Mouse (Mus musculus): ENCODE measurements around the gene Map3k11. TPM values are rescaled to one million over a fixed set of nuclear protein-coding genes. Genes with fewer than 3 reads are reported as not detected.
"Not testable (repeated sequence)": the region's sequence is repeated elsewhere in the genome, so short reads cannot be mapped to it uniquely, and the experiment has no call there.

The Map3k11 gene
- total RNA-seq, 2 experiments from 2014 or later, result 16.1 to 17.2 TPM

DNA sequence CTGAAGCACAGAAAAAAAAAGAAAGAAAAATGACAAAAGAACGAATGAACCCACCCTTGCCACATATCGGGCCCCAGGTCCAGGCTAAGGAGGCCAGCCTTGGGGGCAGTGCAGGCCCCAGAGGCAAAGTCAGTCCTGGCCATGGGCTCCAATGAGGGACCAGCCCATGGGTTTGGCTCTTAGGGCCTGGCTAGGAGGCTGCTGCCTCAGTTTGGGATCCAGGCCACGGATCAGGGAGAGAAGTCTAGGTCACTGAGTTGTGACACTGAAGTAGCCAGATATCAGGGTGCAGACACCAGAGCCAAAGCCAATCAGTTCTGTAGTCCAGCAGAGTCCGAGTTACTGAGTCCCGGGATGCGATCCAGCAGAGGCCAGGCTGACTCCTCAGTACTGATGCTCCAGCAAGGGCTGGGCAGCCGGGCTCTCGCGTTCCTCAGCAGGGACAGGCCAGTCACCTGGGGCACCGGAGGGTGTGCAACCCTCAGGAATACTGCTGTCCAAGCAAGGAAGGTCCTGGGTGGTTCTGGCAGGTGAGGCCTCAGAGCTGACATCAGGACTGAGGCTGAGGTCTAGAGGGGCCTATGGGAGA is 23.8 kb upstream of the Map3k11 start:
- DNase-seq (ENCODE audit: low spot score in 2 of 2), result no peak
- intact Hi-C loops (cut with DNase I), result no loop called here

DNA sequence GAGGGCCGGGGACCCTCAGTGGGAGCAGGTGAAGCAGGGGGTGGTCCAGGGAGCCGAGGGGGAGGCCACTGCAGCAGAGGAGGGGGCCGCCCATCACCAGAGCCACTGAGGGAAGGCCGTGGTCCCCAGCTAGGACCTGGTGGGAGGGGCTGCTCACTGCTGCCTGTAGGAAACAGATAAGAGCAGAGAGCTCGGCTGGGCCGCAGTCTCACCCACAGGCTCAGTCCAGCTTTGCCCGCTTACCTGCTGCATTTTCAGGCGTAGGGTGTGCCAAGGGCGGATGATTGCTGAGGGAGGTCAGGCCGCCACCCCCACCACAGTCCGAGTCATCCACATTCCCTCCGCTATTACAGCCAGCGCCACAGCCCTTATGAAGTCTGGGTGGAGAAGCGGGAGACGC is 23.1 kb upstream of the Map3k11 start:
- no peak for DNase-seq (ENCODE audit: low spot score in 2 of 2)

DNA sequence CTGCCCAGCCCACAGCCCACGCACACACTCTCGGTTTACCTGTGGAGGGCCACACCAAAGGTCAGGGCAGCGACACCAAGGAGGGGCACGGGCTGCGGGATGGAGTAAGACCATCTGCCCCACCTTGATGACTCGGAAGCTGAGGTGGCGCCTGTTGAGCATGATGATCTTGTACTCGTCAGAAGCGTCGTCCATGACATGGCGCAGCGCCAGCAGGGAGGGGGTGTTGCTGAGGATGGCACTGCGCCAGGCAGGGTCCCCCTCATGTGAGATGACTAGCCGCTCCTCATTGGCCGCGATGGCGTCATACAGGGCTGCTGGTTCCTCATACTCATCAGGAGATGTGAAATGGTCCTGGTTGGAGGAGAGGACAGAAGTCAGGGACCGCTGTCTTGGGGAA is 22.2 kb upstream of the Map3k11 start:
- intact Hi-C loops (cut with DNase I), result no loop called here
- no peak for DNase-seq (ENCODE audit: low spot score in 2 of 2)

More for the DNA sequence above, 23.1 kb upstream of the Map3k11 start:
- intact Hi-C loops (cut with DNase I), result no loop called here

DNA sequence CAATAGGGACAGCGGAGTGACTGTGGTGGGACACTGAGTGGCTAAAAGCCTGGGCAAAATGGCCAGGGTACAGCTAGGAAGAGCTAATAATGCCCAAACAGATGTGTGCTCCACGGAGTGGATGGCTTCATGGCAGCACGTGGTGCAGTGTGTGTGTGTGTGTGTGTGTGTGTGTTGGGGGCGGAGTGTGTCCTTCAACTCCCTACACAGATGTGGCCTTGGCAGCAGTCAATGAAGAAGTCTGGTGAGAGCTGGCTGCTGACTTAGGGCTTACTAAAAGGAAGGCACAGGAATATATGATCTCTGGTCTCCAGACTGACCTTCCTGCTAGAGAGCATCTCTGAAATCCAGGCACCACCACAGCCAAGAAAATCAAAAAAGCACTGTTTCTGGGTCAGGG is 20.2 kb upstream of the Map3k11 start:
- intact Hi-C loops (cut with DNase I), result no loop called here
- DNase-seq (ENCODE audit: low spot score in 2 of 2), result no peak

DNA sequence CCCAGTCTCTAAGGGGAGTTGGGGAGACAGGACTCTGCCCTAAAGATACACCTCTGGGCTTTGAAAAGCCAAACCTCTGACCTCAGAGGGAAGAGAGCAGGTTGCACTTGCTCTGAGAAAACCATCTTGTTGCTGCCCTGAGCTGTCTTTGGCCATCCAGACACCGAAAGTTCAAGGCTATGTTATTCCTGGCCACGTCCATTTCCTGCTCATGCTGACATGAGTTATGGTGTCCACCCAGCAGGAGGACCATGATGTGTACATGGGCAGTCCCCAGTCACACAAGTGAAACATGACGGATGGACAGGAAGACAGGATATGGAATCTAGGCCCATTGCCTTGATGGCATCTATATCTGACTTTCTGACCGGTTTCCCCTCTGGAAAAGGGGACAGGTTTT is 8.1 kb upstream of the Map3k11 start:
- intact Hi-C loops (cut with DNase I), result no loop called here
- DNase-seq (ENCODE audit: low spot score in 2 of 2), result no peak

DNA sequence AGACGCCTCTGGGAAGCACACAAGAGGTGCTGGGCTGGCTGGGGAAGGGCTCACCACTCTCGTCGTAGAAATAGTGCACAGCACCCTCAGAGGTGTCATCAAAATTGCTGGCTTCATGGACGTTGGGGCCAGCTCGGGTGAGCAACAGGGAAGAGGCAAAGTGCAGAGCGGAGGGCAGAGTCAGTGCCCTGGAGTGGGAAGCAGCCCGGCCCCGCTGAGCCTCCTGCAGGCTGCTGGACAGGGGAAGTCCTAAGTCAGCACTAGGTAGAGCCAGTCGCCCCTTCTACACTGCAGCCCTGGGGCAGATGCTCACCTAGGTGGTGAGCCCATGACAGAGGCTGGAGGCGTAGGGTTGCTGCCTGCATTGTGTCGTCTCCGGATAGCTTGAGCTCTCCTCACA is 4.3 kb upstream of the Map3k11 start:
- intact Hi-C loops (cut with DNase I), result no loop called here
- no peak for DNase-seq (ENCODE audit: low spot score in 2 of 2)

DNA sequence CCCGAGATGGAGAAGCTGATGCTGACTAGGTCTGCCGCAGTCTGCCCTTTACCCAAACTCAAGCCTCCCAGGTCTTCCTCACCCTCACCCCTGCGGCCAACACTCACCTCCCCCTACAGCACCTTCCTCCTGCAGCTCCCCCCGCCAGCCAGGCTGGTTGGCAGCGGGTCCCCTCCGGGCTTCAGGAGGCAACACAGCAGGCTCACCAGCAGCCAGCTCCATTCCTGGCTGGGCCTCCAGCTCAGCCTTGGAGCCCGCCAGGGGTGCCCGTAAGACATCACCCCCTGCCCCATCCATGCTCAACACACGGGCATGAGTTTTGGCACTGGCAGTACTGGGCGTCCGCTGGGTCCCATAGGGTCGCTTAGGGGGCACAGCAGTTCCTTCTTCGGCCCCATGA is 3.6 kb upstream of the Map3k11 start:
- DNase-seq (ENCODE audit: low spot score in 2 of 2), result no peak
- intact Hi-C loops (cut with DNase I), result no loop called here

DNA sequence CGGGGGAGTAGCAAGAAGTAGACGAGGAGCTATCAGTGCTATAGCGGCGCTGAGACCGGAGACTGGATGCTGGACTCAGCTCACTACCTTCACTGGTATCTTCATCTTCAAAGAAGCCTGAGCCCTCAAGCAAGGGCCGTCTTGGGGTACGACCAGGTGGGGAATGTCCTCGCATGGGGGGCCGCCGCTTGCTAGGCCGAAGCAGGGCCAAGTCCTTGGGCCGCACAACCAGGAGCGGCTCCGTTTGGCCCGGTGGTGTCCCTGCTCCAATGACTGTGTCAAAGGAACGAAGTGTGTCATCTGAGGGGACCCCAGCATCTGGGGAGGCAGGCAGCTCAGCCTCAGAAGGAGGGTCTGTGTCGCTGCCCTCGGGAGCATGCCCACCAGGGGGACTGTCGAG is 3.1 kb upstream of the Map3k11 start:
- no peak for DNase-seq (ENCODE audit: low spot score in 2 of 2)
- intact Hi-C loops (cut with DNase I), result no loop called here

DNA sequence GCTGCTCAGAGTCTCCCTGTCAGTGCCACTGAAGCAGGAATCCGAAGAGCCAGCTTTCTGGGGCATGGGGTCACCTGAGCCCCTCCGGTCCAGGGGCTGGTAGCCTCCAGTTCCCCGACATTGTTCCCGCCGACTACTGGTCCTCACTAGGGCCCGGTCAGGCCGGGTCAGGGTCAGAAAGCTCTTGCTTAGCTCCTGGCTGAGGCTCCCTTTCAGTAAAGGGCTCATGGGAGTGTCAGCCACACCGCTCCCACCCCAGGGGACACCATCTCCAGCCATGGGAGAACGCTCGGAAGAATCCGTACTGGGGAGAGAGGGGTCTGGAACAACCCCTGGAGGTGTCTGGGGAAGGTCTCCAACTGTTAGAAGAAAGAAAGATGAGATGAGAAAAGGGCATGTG is 2.7 kb upstream of the Map3k11 start:
- no peak for DNase-seq (ENCODE audit: low spot score in 2 of 2)
- intact Hi-C loops (cut with DNase I), result no loop called here

DNA sequence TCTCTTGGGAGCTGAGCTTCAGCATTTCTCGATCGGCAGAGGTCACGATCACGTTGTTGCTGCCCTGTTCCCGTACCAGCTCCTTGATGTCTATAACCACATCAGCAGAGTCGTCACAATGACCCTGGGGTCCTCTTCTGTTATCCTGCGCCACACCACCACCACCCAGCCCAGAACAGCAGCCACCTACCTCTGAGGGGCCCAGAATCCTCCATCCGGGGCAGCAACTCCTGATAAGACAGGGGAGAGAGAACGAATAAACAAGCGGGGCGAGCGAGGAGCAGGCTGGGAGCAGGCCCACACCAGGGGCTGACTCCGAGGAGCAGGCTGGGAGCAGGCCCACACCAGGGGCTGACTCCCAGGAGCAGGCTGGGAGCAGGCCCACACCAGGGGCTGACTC is 2.1 kb upstream of the Map3k11 start:
- intact Hi-C loops (cut with DNase I), result no loop called here
- no peak for DNase-seq (ENCODE audit: low spot score in 2 of 2)

DNA sequence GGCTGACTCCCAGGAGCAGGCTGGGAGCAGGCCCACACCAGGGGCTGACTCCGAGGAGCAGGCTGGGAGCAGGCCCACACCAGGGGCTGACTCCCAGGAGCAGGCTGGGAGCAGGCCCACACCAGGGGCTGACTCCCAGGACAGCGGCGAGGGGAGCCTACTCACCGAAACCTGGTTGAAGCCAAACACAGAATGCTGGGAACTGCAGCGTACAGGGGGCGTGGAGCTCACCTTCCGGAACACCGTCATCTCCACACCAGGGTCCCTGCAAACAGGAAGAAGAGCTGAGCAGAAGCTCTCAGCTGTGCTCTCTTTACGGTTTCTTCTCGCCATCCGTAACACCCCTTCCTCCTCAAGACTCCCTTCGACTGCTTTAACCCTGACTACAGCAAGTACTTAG is 1.6 kb upstream of the Map3k11 start:
- intact Hi-C loops (cut with DNase I); DNase-seq (ENCODE audit: low spot score in 2 of 2): not testable (repeated sequence)

DNA sequence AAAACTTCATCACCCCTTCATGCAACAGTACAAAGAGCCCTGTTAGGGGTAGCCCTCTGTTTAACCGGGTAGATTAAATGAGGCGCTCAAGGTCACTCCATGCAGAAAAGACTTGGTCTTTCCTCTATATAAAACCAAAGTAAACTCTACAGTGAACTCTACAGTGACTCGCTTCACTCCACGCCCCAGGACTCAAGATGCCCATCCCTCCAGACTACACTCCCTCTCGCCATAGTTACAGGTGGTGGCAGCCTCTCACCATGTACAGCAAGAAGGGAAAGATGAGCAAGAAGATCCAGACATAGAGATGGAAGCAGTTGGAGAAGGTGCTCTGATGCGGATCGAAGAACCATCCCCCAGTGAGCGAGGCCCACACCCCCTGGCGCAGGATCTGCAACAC is 804 bp upstream of the Map3k11 start:
- DNase-seq (ENCODE audit: low spot score in 2 of 2), result no peak
- intact Hi-C loops (cut with DNase I), result loop anchor here (2.0 kb wide), 2 partner anchors 41 to 51 kb away; partner anchors contain the start of genes Fam89b and Rela

DNA sequence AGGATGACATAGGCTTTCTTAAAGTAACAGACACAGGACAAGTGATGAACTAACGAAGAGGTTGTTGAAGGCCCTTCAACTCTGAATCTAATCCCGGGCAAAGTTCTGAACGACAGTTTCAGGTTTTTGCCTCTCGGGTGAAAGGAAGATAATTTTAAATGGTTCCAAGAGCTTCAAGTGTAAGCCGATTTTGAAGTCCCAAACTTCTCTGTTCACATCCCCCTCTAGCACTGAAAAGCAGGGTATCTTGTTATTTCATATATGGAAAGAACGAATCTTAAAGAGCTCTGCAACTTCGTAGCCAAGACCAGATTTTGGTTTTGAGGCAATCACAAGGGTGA is 516 bp downstream of the Map3k11 start:
- intact Hi-C loops (cut with DNase I), result loop anchor here (2.0 kb wide), 2 partner anchors 40 to 52 kb away; partner anchors contain the start of genes Fam89b and Rela

DNA sequence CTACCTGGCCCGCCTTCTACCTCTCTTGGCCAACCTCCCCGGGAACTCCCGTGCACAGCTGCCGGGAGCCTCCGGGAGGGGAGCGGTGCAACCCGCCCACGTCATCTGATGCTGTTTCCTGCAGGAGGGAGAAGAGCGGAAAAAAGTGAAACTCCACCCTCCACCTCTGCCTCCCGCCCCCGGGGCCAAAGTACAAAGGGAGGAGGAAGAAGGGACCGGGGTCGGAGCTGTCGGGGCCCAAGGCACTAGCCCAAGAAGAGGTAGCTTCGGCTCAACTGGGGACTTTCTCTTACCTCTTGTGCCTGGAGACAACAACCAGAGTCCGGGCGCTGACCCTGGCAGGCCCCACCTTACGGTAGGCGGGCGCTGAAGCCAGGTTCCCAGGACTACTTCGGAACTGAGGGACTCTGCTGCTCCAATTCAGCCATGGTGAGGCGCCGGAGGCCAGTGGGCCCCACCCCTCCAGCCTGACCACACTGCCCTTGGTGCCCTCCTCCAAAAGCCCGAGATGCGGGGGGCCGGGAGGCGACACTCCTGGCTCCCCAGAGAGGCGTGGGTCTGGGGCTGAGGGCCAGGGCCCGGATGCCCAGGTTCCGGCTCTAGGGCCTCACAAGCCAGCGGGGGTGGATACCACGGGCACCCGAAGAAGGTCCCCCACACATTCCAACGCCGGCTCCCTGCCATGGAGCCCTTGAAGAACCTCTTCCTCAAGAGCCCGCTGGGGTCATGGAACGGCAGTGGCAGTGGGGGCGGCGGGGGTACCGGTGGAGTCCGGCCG is 1.2 kb downstream of the Map3k11 start:
- intact Hi-C loops (cut with DNase I), result loop anchor here (2.0 kb wide), 2 partner anchors 39 to 53 kb away; partner anchors contain the start of genes Fam89b and Rela

More for the DNA sequence above, 516 bp downstream of the Map3k11 start:
- DNase-seq (ENCODE audit: low spot score in 2 of 2), result no peak

DNA sequence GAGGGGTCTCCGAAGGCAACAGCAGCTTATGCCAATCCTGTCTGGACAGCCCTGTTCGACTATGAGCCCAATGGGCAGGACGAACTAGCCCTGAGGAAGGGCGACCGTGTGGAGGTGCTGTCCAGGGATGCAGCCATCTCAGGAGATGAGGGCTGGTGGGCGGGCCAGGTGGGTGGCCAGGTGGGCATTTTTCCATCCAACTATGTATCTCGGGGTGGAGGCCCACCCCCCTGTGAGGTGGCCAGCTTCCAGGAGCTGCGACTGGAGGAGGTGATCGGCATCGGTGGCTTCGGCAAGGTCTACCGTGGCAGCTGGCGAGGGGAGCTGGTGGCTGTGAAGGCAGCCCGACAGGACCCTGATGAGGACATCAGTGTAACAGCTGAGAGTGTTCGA is 1.8 kb downstream of the Map3k11 start:
- DNase-seq (ENCODE audit: low spot score in 2 of 2), result peak in 1 of 2 experiments; percentile 23

More for the DNA sequence above, 1.2 kb downstream of the Map3k11 start:
- DNase-seq (ENCODE audit: low spot score in 2 of 2), result peak; percentile 73 to 86

DNA sequence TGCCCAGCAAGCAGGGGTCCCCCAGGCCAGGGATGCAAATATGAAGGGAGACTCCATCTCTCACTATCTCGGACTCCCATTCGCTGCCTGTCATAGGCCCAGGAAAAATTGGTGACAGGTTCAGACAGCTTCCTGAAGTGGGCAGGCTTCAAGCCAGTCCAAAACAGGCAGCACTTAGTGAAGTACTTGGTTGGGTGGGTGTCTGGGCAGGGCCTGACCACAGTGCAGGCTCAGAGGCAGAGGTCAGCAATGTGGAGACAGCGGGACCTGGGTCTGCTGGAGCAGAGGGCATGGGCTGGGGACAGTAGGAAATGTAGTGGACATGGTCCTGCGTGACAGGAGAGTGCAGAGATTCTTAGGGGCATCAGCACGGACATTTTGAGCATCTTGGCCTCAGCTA is 3.1 kb downstream of the Map3k11 start:
- intact Hi-C loops (cut with DNase I), result no loop called here
- no peak for DNase-seq (ENCODE audit: low spot score in 2 of 2)

More for the DNA sequence above, 1.8 kb downstream of the Map3k11 start:
- intact Hi-C loops (cut with DNase I), result no loop called here

DNA sequence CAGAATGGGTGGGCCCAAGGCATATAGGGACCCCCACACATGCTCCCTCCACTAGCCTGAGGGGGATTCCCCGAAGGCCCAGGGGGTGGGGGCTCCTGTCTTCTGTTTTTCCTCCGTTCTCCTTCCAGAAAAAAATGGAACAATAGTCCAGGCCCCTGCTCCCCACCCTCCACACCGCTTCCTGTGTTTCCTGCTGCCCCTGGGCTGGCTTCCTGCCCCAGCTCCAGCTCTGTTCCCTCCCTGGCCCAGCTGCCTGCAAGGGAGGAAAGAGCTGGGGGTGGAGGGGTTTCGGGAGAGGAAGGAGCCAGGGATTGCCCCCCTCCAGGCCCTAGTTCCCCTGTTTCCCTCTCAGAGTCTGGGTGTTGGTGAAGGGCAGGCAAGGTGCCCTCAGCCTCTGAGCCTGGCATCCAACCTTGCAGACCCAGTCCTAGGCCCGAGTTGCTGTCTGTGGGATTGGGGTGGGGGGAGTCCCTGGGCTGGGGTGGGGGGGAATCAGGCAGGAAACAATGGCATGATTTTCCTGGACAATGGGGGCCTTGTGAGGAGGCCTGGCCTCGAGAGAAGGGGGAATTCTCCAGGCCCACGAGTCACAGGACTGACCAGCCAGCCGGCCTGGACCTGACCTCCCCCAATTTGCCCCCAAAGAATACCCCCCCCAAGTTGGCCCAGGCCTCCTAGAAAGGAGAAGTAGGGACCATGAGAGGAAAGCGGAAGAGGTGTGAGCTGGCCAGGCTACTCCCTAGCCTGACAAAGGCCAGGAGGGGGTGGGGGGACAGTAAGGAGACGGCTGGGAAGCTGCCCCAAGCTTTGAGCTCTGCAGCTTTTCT is 3.8 kb downstream of the Map3k11 start:
- DNase-seq (ENCODE audit: low spot score in 2 of 2), result no peak
- intact Hi-C loops (cut with DNase I), result no loop called here

DNA sequence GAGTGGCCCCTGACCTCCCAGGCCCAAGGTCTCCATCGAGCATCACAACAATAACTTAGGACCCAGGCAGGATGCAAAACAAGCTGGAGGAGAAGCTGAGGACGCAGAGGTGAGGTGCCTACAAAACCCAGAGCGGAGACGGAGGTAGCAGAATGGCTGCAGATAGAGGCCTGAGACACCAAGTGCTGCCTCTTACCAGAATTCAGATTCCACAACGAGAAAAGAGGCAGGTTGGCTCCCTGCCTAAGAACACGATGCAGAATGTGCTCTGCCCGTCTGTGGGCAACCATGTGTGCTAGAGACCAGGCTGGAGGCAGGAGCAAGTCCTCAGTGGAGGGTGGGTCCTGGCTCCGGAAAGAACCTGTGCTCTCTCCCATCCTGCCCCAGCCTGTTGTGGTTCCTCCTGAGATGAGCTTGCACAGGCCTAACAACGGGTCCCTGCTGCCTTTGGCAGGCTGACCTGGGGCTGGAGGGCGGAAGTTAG is 4.4 kb downstream of the Map3k11 start:
- DNase-seq (ENCODE audit: low spot score in 2 of 2), result no peak
- intact Hi-C loops (cut with DNase I), result no loop called here

DNA sequence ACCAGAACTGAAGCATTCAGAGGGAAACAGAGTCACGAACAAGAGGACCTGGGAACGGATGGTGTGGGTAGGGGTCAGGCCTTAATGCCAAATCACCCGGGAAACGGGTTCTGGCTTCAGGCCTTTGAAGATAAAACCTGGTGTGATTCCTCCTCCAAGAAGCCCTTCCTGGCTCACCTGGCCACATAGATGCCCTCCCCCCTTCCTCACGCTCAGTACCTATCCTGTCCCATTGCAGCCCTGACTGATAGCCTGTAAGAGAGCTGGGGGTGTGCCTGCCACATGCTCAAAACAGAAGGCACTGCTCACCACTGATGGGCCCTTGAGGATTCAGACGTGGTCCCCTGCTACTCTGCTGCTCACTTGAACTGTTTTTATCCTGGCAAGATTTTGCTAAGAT is 5.3 kb downstream of the Map3k11 start:
- intact Hi-C loops (cut with DNase I), result no loop called here
- no peak for DNase-seq (ENCODE audit: low spot score in 2 of 2)

DNA sequence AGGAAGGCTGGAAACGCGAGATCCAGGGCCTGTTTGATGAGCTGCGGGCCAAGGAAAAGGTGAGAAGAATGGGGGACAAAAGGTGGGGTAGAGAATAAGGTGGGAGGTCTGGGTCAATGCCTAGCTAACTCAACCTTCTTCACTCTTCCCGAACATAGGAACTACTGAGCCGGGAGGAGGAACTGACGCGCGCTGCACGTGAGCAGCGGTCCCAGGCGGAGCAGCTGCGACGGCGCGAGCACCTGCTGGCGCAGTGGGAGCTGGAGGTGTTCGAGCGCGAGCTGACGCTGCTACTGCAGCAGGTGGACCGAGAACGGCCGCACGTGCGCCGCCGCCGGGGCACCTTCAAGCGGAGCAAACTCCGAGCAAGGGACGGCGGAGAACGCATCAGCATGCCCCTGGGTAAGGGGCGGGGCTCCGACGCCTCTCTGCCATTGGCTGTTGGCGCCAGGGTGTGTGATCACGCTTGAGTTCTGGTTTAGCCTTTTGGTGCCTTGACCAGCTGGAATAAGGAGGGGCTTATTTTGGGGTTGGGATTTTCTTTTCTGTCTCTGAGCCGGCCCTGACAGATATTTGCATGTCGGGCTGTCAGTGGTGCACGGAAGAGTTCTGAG is 7.4 kb downstream of the Map3k11 start:
- no peak for DNase-seq (ENCODE audit: low spot score in 2 of 2)
- intact Hi-C loops (cut with DNase I), result no loop called here
